ENCODE assay signal across 9 mouse cellular contexts in genomic region chr9:107486507-107487225, GRCm38 (mm10). TPM values are rescaled to one million over a fixed set of nuclear protein-coding genes. Genes with fewer than 3 reads are reported as not detected.
DNase-seq lines count a peak whose midpoint lies in the region; ATAC-seq and TF ChIP-seq lines count a peak whose summit lies in the region.
"Had no signal": no experiment of that assay in that cellular context is flagged by ENCODE, and none has a peak within 500 bp of the region (broad histone marks: within the 10 kb centered on the region; RNA-seq: fewer than 3 reads in every experiment).

No protein-coding gene starts in this region.

- no peak overlapping the region for H3K9ac ChIP-seq in heart, embryonic 16.5 days (ENCODE audit: low read length)
- H3K9ac ChIP-seq: heart, embryonic 13.5 days had no signal

- no peak overlapping the region for H3K4me3 ChIP-seq in heart, embryonic 16.5 days (ENCODE audit: low read length)
- no peak overlapping the region for H3K4me3 ChIP-seq in heart, embryonic 10.5 days
- 0 out of 2 replicates have a peak overlapping the region, but pooled peaks have one; percentile 1 for H3K4me3 ChIP-seq in E14TG2a.4 (replicated peaks; ENCODE audit: low read length)
- H3K4me3 ChIP-seq in embryonic facial prominence, embryonic 10.5 days, result no peak overlapping the region
- H3K4me3 ChIP-seq in limb, embryonic 10.5 days, result no peak overlapping the region
- H3K4me3 ChIP-seq: heart, embryonic 13.5 days had no signal

- H3K4me2 ChIP-seq in heart, embryonic 16.5 days (ENCODE audit: low read depth, low read length), result no peak overlapping the region
- H3K4me2 ChIP-seq: heart, embryonic 13.5 days had no signal

- no peak for DNase-seq in heart, embryonic 10.5 days (ENCODE audit: low spot score)
- DNase-seq in embryonic facial prominence, embryonic 10.5 days (ENCODE audit: low spot score), result peak; percentile 53
- peak; percentile 54 for DNase-seq in limb, embryonic 10.5 days (ENCODE audit: low spot score)
- DNase-seq in right cerebral cortex, postnatal 36 days (ENCODE audit: low spot score in 2 of 2), result no peak
- no peak for DNase-seq in cerebellum, postnatal 14 days
- no peak for DNase-seq in frontal cortex, postnatal 25 days (ENCODE audit: low spot score in 2 of 2)

- ATAC-seq in heart, embryonic 16.5 days (replicated peaks; ENCODE audit: extremely low read depth, insufficient read depth, low FRiP score), result 0 out of 2 replicates have a peak, but pooled peaks have one; percentile 42

- no peak for TF ChIP-seq CTCF in E14TG2a.4 (conservative IDR thresholded peaks at IDR 0.05; ENCODE audit: low read length)

- H3K9me3 ChIP-seq in heart, embryonic 16.5 days (replicated peaks; ENCODE audit: control insufficient read depth, low read length), result no peaks in the 10 kb centered on the region
- H3K9me3 ChIP-seq in heart, embryonic 10.5 days, result no peaks in the 10 kb centered on the region
- H3K9me3 ChIP-seq in E14TG2a.4 (ENCODE audit: low read length), result no peaks in the 10 kb centered on the region
- H3K9me3 ChIP-seq in embryonic facial prominence, embryonic 10.5 days, result no peaks in the 10 kb centered on the region
- H3K9me3 ChIP-seq in limb, embryonic 10.5 days (replicated peaks), result no peaks in the 10 kb centered on the region
- H3K9me3 ChIP-seq: heart, embryonic 13.5 days had no signal

- H3K27me3 ChIP-seq in heart, embryonic 16.5 days (ENCODE audit: control insufficient read depth, insufficient read depth, low read length), result no peaks in the 10 kb centered on the region
- 0 out of 2 replicates have a peak, but pooled peaks cover 6% of the 10 kb centered on the region for H3K27me3 ChIP-seq in heart, embryonic 10.5 days (ENCODE audit: insufficient read depth, poor library complexity, severe bottlenecking)
- peaks cover 12% of the 10 kb centered on the region for H3K27me3 ChIP-seq in E14TG2a.4 (ENCODE audit: insufficient read depth, low read length)
- peaks cover 12% of the 10 kb centered on the region for H3K27me3 ChIP-seq in embryonic facial prominence, embryonic 10.5 days (replicated peaks; ENCODE audit: low read depth, poor library complexity, severe bottlenecking)
- H3K27me3 ChIP-seq in limb, embryonic 10.5 days (ENCODE audit: low read depth, poor library complexity, severe bottlenecking), result peaks cover 45% of the 10 kb centered on the region

- no peak overlapping the region for H3K27ac ChIP-seq in heart, embryonic 16.5 days (ENCODE audit: low read length)
- H3K27ac ChIP-seq in heart, embryonic 10.5 days, result no peak overlapping the region
- H3K27ac ChIP-seq in embryonic facial prominence, embryonic 10.5 days (replicated peaks), result no peak overlapping the region
- H3K27ac ChIP-seq in limb, embryonic 10.5 days, result no peak overlapping the region
- H3K27ac ChIP-seq: heart, embryonic 13.5 days had no signal

- no peaks in the 10 kb centered on the region for H3K36me3 ChIP-seq in heart, embryonic 16.5 days (ENCODE audit: control insufficient read depth, insufficient read depth)
- no peaks in the 10 kb centered on the region for H3K36me3 ChIP-seq in heart, embryonic 10.5 days
- no peaks in the 10 kb centered on the region for H3K36me3 ChIP-seq in E14TG2a.4 (ENCODE audit: insufficient read depth, low read length)
- H3K36me3 ChIP-seq in embryonic facial prominence, embryonic 10.5 days (replicated peaks), result no peaks in the 10 kb centered on the region
- no peaks in the 10 kb centered on the region for H3K36me3 ChIP-seq in limb, embryonic 10.5 days
- H3K36me3 ChIP-seq: heart, embryonic 13.5 days had no signal

- no peaks in the 10 kb centered on the region for H3K4me1 ChIP-seq in heart, embryonic 16.5 days (ENCODE audit: control insufficient read depth, insufficient read depth, low read length)
- 0 out of 2 replicates have a peak, but pooled peaks cover 18% of the 10 kb centered on the region for H3K4me1 ChIP-seq in heart, embryonic 10.5 days
- H3K4me1 ChIP-seq in E14TG2a.4 (replicated peaks; ENCODE audit: low read depth, low read length), result peaks cover 35% of the 10 kb centered on the region
- peaks cover 18% of the 10 kb centered on the region for H3K4me1 ChIP-seq in embryonic facial prominence, embryonic 10.5 days
- H3K4me1 ChIP-seq in limb, embryonic 10.5 days, result peaks cover 7% of the 10 kb centered on the region

- WGBS in heart, embryonic 16.5 days, result 60% methylated on average over 6 of the region's 6 CpGs
- WGBS in heart, embryonic 10.5 days, result 65% methylated on average over 6 of the region's 6 CpGs
- WGBS in embryonic facial prominence, embryonic 10.5 days, result 67% methylated on average over 6 of the region's 6 CpGs
- WGBS in limb, embryonic 10.5 days, result 61% methylated on average over 6 of the region's 6 CpGs

RNA-seq across cellular contexts. Expression of gene Tmem115, which starts 47.1 kb away (rescaled TPM):
- polyA plus RNA-seq in heart, embryonic 16.5 days (2015; fragmentation: Nextera tagmentation; extraction: Ambion mirVana), result 31.3 and 32.9 TPM in 2 replicates
- polyA plus RNA-seq in heart, embryonic 10.5 days (2016; fragmentation: Nextera tagmentation; extraction: Ambion mirVana), result 42.7 and 46.8 TPM in 2 replicates
- 37.9 and 39.3 TPM in 2 replicates for polyA plus RNA-seq in embryonic facial prominence, embryonic 10.5 days (2016; fragmentation: Nextera tagmentation; extraction: Ambion mirVana)
- 41.3 and 43.5 TPM in 2 replicates for polyA plus RNA-seq in limb, embryonic 10.5 days (2016; fragmentation: Nextera tagmentation; extraction: Ambion mirVana)

RNA-seq across cellular contexts. Expression of gene Cyb561d2, which starts 55.3 kb away (rescaled TPM):
- 17.7 and 18.5 TPM in 2 replicates for polyA plus RNA-seq in heart, embryonic 16.5 days (2015; fragmentation: Nextera tagmentation; extraction: Ambion mirVana)
- polyA plus RNA-seq in heart, embryonic 10.5 days (2016; fragmentation: Nextera tagmentation; extraction: Ambion mirVana), result 24.1 and 24.5 TPM in 2 replicates
- 16.4 and 16.7 TPM in 2 replicates for polyA plus RNA-seq in embryonic facial prominence, embryonic 10.5 days (2016; fragmentation: Nextera tagmentation; extraction: Ambion mirVana)
- polyA plus RNA-seq in limb, embryonic 10.5 days (2016; fragmentation: Nextera tagmentation; extraction: Ambion mirVana), result 13.2 and 15.8 TPM in 2 replicates

RNA-seq across cellular contexts. Expression of gene Nprl2, which starts 55.4 kb away (rescaled TPM):
- polyA plus RNA-seq in heart, embryonic 16.5 days (2015; fragmentation: Nextera tagmentation; extraction: Ambion mirVana), result 32.4 and 33.3 TPM in 2 replicates
- 28.3 and 33.1 TPM in 2 replicates for polyA plus RNA-seq in heart, embryonic 10.5 days (2016; fragmentation: Nextera tagmentation; extraction: Ambion mirVana)
- 35.2 and 39.4 TPM in 2 replicates for polyA plus RNA-seq in embryonic facial prominence, embryonic 10.5 days (2016; fragmentation: Nextera tagmentation; extraction: Ambion mirVana)
- 34.0 and 37.3 TPM in 2 replicates for polyA plus RNA-seq in limb, embryonic 10.5 days (2016; fragmentation: Nextera tagmentation; extraction: Ambion mirVana)

Comparison
In these comparisons a context has a peak if more than half of its experiments do, and no peak if none do; other contexts are left out.
1. DNase-seq: peak in embryonic facial prominence, embryonic 10.5 days (single experiment) and limb, embryonic 10.5 days (single experiment); none in heart, embryonic 10.5 days (single experiment), right cerebral cortex, postnatal 36 days (0 of 2), cerebellum, postnatal 14 days (0 of 2) and frontal cortex, postnatal 25 days (0 of 2).